Mouse (Mus musculus) heart, postnatal 0 days (tissue): ENCODE measurements around the gene Mad1l1.

Experiments used
- CTCF ChIP-seq: IDR thresholded peaks from 2 replicates; pipeline ENCODE4 v1.5.1; 2016; ENCODE audit warnings: antibody characterized with exemption, control low read depth, low read depth
- EP300 ChIP-seq: IDR thresholded peaks from 2 replicates; pipeline ENCODE4 v1.6.1; 2016; ENCODE audit warnings: antibody characterized with exemption, low read depth

GRCm38 (mm10) chr5:140321756-140322575, 614 bp upstream of the Mad1l1 start:
- TF ChIP-seq EP300 (no peak; the same call in 1 of the 2 replicates), CTCF (no peak)
